Mouse (Mus musculus) forebrain, embryonic 14.5 days (tissue): ENCODE data around the gene Tgtp1. TPM values are rescaled to one million over a fixed set of nuclear protein-coding genes. Genes with fewer than 3 reads are reported as not detected.
"Not testable (repeated sequence)": the region's sequence is repeated elsewhere in the genome, so short reads cannot be mapped to it uniquely, and the experiment has no call there.

Source experiments
- ATAC-seq: fragments of 200-750 bp; cut with Nextera tagmentation; 2 replicates; pipeline ENCODE4 v1.8.0; 2017; ENCODE audit warnings: mild to moderate bottlenecking, moderate library complexity
- DNase-seq: peaks from one replicate; pipeline ENCODE4 v3.0.0-alpha.2; 2015; ENCODE audit warnings: low spot score
- H3K27ac ChIP-seq: fragments of 300-500 bp; sonication (generic); 2 replicates; pipeline ENCODE4 v1.5.1; 2014; ENCODE audit warnings: low read depth, mild to moderate bottlenecking, control low read depth, low read length, moderate library complexity
- H3K27me3 ChIP-seq: fragments of 300-500 bp; sonication (generic); replicated peaks from 2 replicates; pipeline ENCODE4 v1.6.1; 2014; ENCODE audit warnings: low read length, control low read depth, mixed read lengths; ENCODE audit not compliant: control insufficient read depth, insufficient read depth
- H3K36me3 ChIP-seq: fragments of 300-500 bp; sonication (generic); 2 replicates; pipeline ENCODE4 v1.6.1; 2014; ENCODE audit warnings: low read length, control low read depth; ENCODE audit not compliant: control insufficient read depth, insufficient read depth
- H3K4me1 ChIP-seq: fragments of 300-500 bp; sonication (generic); 2 replicates; pipeline ENCODE4 v1.6.1; 2014; ENCODE audit warnings: antibody characterized with exemption, low read length, control low read depth; ENCODE audit not compliant: control insufficient read depth, insufficient read depth
- H3K4me2 ChIP-seq: fragments of 300-500 bp; sonication (generic); 2 replicates; pipeline ENCODE4 v1.6.1; 2014; ENCODE audit warnings: mild to moderate bottlenecking, control low read depth, low read length
- H3K4me3 ChIP-seq: fragments of 300-500 bp; sonication (generic); 2 replicates; pipeline ENCODE4 v1.5.1; 2014; ENCODE audit warnings: low read depth, low read length, control low read depth
- H3K9ac ChIP-seq: fragments of 300-500 bp; sonication (generic); 2 replicates; pipeline ENCODE4 v1.6.1; 2014; ENCODE audit warnings: mild to moderate bottlenecking, low read length, control low read depth, moderate library complexity
- H3K9me3 ChIP-seq: fragments of 300-500 bp; sonication (generic); replicated peaks from 2 replicates; pipeline ENCODE4 v1.6.1; 2016; ENCODE audit warnings: low read length, control low read depth, mixed read lengths; ENCODE audit not compliant: control insufficient read depth
- WGBS: fragments of 180-500 bp; shearing (Covaris S2); extraction: QIAGEN DNeasy Blood & Tissue Kit; methylation state at CpG from one replicate; pipeline ENCODE4 v1.1.7; 2014; 5-methylcytosine and 5-hydroxymethylcytosine counted together
- polyA plus RNA-seq: library from polyadenylated mRNA; unstranded; fragments of >200 nt; fragmentation: Nextera tagmentation; extraction: Ambion mirVana; gene quantifications from 2 replicates; pipeline ENCODE4 v1.2.1, GENCODE M21; 2014

Gene Tgtp1
- polyA plus RNA-seq, result not detected in 2 replicates

DNA sequence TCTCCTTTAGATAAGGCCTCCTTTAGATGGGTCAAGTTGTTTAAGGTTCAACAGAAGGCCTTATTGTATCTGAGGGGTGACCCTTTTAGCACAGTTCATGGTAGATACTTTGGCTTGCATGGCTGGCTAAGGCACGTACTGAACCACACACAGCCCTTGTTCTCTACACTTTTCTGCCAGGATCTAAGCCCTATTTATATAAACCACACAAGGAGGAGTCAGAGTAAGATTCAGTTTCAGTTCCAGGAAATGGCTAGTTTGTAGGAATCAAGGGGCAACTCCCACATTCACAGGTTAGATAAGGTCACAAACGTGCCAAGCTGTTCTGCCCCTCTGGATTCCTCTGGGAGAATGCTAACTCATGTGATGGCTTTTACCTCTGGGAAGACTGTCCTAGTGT is at the start of gene Tgtp1:
Gene Tgtp1 (minus strand): TSS at position 155 of the 400 bp plus-strand sequence.
- ATAC-seq, H3K27me3 ChIP-seq, H3K27ac ChIP-seq, H3K36me3 ChIP-seq, H3K4me3 ChIP-seq, H3K4me2 ChIP-seq, DNase-seq, H3K9me3 ChIP-seq, H3K9ac ChIP-seq, H3K4me1 ChIP-seq: not testable (repeated sequence)
- 73% methylated on average over 2 of the region's 2 CpGs for WGBS

DNA sequence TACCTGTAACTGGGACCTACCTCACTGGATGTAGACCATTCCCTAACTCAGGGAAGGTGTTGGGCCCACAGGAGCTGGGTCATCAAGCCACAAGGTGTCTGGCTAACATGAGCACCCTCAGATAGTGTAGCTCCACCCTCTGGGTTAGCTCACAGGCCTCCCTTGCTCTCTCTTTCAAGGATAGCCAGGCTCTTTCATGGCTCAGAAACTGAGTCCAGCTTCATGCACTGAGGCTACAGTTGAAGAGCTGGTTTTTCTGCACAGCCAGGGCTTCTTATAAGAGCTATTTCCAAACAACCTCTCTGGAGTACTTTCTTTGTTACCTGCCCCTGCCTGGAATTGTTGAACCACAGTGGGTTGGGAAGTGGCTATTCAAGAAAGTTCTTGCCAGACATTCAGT is 18.1 kb upstream of the Tgtp1 start:
- not testable (repeated sequence) for H3K4me3 ChIP-seq, H3K4me2 ChIP-seq, H3K27me3 ChIP-seq, H3K9me3 ChIP-seq, DNase-seq, H3K4me1 ChIP-seq, H3K9ac ChIP-seq, ATAC-seq, H3K27ac ChIP-seq, H3K36me3 ChIP-seq

DNA sequence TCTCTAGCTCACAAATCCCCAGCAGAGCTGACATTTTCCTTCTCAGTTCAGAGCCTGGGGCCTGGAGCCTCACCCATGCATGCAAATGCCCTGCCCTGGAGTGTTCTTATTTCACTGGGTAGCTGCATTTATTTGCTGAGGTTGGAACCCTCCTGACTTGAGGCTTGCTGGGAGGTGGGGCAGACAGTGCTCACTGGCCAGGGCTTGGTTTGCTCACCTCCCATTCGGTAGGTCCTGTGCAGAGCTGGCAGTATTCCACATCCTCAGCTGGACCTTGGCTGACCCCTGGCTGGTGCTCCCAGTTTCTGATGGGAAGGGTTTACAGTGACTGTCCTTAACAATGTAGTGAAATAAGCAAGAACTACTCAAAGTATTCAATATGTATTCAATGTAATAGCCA is 12.8 kb upstream of the Tgtp1 start:
- H3K27me3 ChIP-seq, result not testable (repeated sequence)
- WGBS, result 50% methylated on average over 1 of the region's 1 CpGs

DNA sequence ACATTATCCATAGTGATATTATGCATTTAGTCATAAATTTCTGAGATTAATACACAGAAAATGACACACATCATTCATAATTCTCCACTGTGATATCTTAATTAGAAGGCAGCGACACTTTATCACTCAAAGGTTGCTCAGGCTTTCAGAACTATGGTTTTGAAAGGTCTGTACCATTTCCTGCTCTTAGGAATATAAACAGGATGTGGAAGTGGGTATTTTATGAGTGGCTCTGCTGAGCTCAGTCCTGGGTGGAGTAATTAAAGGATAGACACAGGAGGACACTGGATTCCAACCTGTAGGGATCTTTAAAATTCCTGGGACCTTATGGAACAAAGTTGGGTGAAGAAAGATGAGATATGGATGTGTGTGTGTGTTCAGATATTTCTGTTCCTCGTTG is 12.3 kb upstream of the Tgtp1 start:
- H3K36me3 ChIP-seq, H3K4me3 ChIP-seq, DNase-seq, H3K4me2 ChIP-seq, H3K4me1 ChIP-seq, ATAC-seq, H3K9ac ChIP-seq, H3K9me3 ChIP-seq, H3K27me3 ChIP-seq, H3K27ac ChIP-seq: not testable (repeated sequence)
- WGBS, result 86% methylated on average over 2 of the region's 2 CpGs

More for the DNA sequence above, 12.8 kb upstream of the Tgtp1 start:
- not testable (repeated sequence) for H3K4me1 ChIP-seq, ATAC-seq, H3K36me3 ChIP-seq, H3K4me3 ChIP-seq, H3K9ac ChIP-seq, DNase-seq, H3K27ac ChIP-seq, H3K9me3 ChIP-seq, H3K4me2 ChIP-seq

DNA sequence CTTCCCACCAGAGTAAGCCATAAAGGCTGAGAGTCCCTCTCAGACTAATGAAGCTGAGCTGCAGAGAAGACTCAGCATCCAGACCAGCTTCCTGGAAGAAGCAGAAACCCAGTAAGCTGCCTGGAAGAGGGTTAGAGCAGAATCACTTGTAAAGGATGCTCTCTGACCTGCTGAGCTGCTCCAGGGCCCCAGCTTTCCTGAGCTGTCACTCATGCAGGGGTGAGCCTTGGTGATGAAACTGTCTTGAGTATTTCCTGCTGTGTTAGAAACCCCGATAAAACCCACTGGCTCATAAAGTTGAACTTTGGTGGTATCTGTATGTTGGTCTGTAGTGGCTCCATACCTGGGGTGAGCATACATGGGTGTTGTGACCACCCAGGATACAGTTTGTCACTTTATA is 6.4 kb upstream of the Tgtp1 start:
- H3K4me1 ChIP-seq, DNase-seq, ATAC-seq, H3K27me3 ChIP-seq, H3K36me3 ChIP-seq, H3K9me3 ChIP-seq, H3K4me3 ChIP-seq, H3K27ac ChIP-seq, H3K4me2 ChIP-seq, H3K9ac ChIP-seq: not testable (repeated sequence)
- WGBS, result 100% methylated on average over 1 of the region's 1 CpGs

DNA sequence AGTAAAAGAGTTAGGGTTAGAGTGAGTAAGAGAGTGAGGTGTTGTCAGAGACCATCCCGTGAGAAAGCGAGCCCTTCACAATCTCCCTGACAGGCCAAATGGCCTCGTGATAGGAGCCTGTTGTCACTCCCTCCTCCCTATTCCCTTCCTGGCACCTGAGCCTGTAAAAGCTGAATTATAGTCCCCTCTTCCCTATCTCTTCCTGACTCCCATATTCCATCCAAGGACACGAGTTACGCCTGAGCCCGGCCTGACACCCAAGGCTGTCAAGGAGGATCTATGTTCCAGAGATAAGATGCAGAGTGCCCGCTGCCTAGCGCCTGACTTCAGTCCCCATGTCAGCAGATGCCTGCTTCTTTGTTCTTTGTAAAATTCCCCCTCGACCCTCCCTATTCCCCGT is 676 bp downstream of the Tgtp1 start:
- not testable (repeated sequence) for H3K4me3 ChIP-seq, DNase-seq, H3K27me3 ChIP-seq, H3K4me1 ChIP-seq, H3K4me2 ChIP-seq, H3K27ac ChIP-seq, ATAC-seq, H3K9ac ChIP-seq, H3K36me3 ChIP-seq, H3K9me3 ChIP-seq
- WGBS, result 80% methylated on average over 10 of the region's 10 CpGs

DNA sequence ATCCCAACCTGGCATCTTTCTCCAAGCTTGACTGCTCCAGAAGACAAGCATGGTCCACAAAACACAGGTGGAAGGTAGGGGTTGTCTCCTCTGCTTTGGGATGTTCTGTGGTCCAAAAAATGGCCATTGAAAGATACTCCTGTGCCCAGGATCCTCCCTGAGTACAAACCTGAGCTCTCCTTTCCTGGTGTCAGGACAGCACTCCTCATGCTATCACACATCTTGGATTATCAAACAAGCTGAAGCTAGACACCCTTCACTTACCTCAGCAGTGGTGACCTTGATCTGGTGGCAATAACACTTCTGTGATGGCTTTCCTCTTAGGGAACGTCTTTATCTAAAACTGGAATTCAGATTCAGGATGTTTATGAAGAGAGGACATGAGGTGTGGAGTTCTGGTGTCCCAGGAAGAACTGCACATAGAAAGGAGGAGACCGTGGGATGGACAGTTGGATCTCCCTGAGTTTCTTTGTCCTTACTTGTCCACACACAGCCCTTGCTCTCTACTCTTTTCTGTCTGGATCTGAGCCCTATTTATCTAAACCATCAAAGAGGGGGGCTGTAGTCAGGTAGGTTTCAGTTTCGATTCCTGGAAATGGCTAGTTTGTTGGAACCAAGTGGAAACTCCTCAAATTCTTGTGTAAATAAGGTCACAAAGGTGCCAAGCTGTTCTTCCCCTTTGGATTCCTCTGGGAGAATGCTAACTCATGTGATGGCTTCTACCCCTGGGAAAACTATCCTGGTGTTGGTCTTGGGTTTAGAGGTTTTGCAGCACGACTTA is 2.0 kb downstream of the Tgtp1 start, which contains the start of gene Gm12185:
Gene Gm12185 (minus strand): TSS at position 487 of the 781 bp plus-strand sequence.
- H3K9ac ChIP-seq, H3K27me3 ChIP-seq, H3K4me3 ChIP-seq, H3K4me1 ChIP-seq, ATAC-seq, H3K9me3 ChIP-seq, H3K27ac ChIP-seq, DNase-seq, H3K36me3 ChIP-seq, H3K4me2 ChIP-seq: not testable (repeated sequence)
- WGBS, result 73% methylated on average over 4 of the region's 4 CpGs

DNA sequence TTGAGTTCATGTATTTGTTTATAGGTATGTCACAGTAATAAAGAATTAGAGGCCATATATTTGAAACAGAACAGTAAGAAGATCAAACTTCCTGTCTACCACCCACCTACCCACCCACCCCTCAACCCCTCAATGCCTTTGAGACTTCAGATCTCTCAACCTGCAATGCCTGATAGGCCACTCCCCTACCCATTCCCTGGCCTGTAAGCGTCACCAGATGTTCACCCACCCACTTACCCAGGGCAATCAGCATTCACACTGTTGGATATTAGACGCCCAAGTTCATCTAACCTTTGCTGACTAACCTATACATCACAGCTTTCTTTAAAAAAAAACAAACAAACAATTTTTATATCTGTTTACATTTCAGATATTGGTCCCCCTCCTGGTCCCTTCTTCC is 4.0 kb downstream of the Tgtp1 start:
- 86% methylated on average over 1 of the region's 2 CpGs for WGBS

DNA sequence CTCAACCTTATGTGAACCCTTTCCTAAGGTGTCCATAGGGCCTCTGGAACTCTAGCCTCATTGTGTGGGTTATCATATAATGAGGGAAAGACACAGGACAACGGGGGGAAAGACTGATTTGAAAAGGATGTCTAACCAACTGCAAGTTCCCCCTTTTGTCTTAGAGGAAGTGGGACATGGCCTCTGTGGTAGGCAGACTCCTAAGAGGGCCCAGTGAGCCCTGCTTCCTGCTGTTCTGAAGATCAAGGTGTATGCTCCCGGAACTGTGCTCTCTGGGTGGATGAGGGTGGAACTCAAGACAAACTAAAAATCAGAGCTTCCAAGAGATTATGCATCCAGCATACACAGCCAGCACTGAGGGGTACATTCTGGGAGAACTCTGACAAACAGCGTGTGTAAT is 5.8 kb downstream of the Tgtp1 start:
- 81% methylated on average over 2 of the region's 3 CpGs for WGBS
- H3K4me1 ChIP-seq, H3K4me2 ChIP-seq, ATAC-seq, H3K4me3 ChIP-seq, H3K27ac ChIP-seq, H3K9me3 ChIP-seq, H3K27me3 ChIP-seq, DNase-seq, H3K9ac ChIP-seq, H3K36me3 ChIP-seq: not testable (repeated sequence)

More for the DNA sequence above, 4.0 kb downstream of the Tgtp1 start:
- H3K9ac ChIP-seq, H3K9me3 ChIP-seq, H3K4me1 ChIP-seq, H3K36me3 ChIP-seq, H3K27ac ChIP-seq, DNase-seq, H3K4me3 ChIP-seq, H3K4me2 ChIP-seq, H3K27me3 ChIP-seq, ATAC-seq: not testable (repeated sequence)
